Mouse (Mus musculus) thymus, adult 2 months (tissue): Measurements from ENCODE around the gene Borcs6.

Experiments used
- CTCF ChIP-seq: fragments of 200-500 bp; IDR thresholded peaks from 2 replicates; pipeline ENCODE4 v1.5.1; 2012; ENCODE audit warnings: mild to moderate bottlenecking, control low read depth, low read length, moderate library complexity, borderline replicate concordance; ENCODE audit not compliant: control insufficient read depth, poor library complexity, insufficient read depth; ENCODE audit errors: extremely low read depth
- POLR2A ChIP-seq: fragments of 200-500 bp; IDR thresholded peaks from 2 replicates; pipeline ENCODE4 v1.6.1; 2012; ENCODE audit warnings: mild to moderate bottlenecking, low read length, control low read depth, moderate library complexity; ENCODE audit not compliant: control insufficient read depth, poor library complexity, insufficient read depth; ENCODE audit errors: extremely low read depth

- TF ChIP-seq CTCF (peak; percentile 76; the same call in 1 of the 2 replicates), POLR2A (no peak)
Observed at GRCm38 (mm10) chr11:69035849-69036248, 23.7 kb upstream of the Borcs6 start.
